Mouse (Mus musculus) heart, embryonic 16.5 days (tissue): ENCODE measurements around the gene Fbln7. TPM values are rescaled to one million over a fixed set of nuclear protein-coding genes. Genes with fewer than 3 reads are reported as not detected.
A peak's percentile ranks its signal among the peaks of the same experiment; 100 is the strongest.

Experiments used
- ATAC-seq: fragments of 200-750 bp; cut with Nextera tagmentation; replicated peaks from 2 replicates; pipeline ENCODE4 v1.8.0; 2017; ENCODE audit warnings: moderate number of reproducible peaks; ENCODE audit not compliant: insufficient read depth, low FRiP score; ENCODE audit errors: extremely low read depth
- H3K27ac ChIP-seq: fragments of 300-500 bp; sonication (generic); 2 replicates; pipeline ENCODE4 v1.5.1; 2014; ENCODE audit warnings: mild to moderate bottlenecking, low read length, control low read depth, moderate library complexity
- H3K27me3 ChIP-seq: fragments of 300-500 bp; sonication (generic); 2 replicates; pipeline ENCODE4 v1.6.1; 2014; ENCODE audit warnings: low read length, mixed read lengths; ENCODE audit not compliant: control insufficient read depth, insufficient read depth
- H3K36me3 ChIP-seq: fragments of 300-500 bp; sonication (generic); 2 replicates; pipeline ENCODE4 v1.6.1; 2014; ENCODE audit not compliant: control insufficient read depth, insufficient read depth
- H3K4me1 ChIP-seq: fragments of 300-500 bp; sonication (generic); 2 replicates; pipeline ENCODE4 v1.6.1; 2014; ENCODE audit warnings: low read length, mixed read lengths; ENCODE audit not compliant: control insufficient read depth, insufficient read depth
- H3K4me2 ChIP-seq: fragments of 300-500 bp; sonication (generic); 2 replicates; pipeline ENCODE4 v1.6.1; 2014; ENCODE audit warnings: low read depth, mild to moderate bottlenecking, control low read depth, low read length
- H3K4me3 ChIP-seq: fragments of 300-500 bp; sonication (generic); 2 replicates; pipeline ENCODE4 v1.5.1; 2014; ENCODE audit warnings: mild to moderate bottlenecking, control low read depth, low read length
- H3K9ac ChIP-seq: fragments of 300-500 bp; sonication (generic); 2 replicates; pipeline ENCODE4 v1.6.1; 2014; ENCODE audit warnings: low read length, control low read depth
- H3K9me3 ChIP-seq: fragments of 300-500 bp; sonication (generic); replicated peaks from 2 replicates; pipeline ENCODE4 v1.6.1; 2016; ENCODE audit warnings: low read length; ENCODE audit not compliant: control insufficient read depth
- WGBS: fragments of 180-500 bp; shearing (Covaris S2); extraction: QIAGEN DNeasy Blood & Tissue Kit; methylation state at CpG from one replicate; pipeline ENCODE4 v1.1.7; 2014; 5-methylcytosine and 5-hydroxymethylcytosine counted together
- polyA plus RNA-seq: library from polyadenylated mRNA; unstranded; fragments of >200 nt; fragmentation: Nextera tagmentation; extraction: Ambion mirVana; gene quantifications from 2 replicates; pipeline ENCODE4 v1.2.1, GENCODE M21; 2015

Fbln7 gene
- polyA plus RNA-seq, 1 experiment from 2014 or later = 1.6 TPM

DNA sequence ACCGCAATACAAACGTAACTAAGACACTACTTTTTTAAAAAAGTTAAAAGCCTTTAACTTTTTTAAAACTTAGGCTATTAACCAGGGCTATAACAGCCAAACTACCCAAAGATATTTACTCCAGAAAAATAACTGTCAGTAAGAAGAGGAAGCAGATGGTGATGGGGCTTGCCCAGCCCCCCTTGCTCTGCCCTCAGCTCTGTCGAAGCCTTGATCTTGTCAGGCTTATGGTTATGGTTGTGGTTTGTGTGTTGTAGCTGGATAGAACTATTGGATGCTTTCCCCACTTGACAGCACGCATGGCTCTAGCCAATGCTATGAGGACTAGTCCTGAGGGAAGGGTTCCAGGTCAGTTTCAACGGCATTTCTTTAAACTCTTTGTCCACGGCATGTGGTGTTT is 3.8 kb upstream of the Fbln7 start:
- 0 out of 2 replicates have a peak, but pooled peaks cover 2% of the 10 kb centered on the region for H3K4me1 ChIP-seq
- no peaks in the 10 kb centered on the region for H3K36me3 ChIP-seq
- H3K27me3 ChIP-seq = peaks cover 7% of the 10 kb centered on the region; the same call in 1 of the 2 replicates
- 89% methylated on average over 6 of the region's 6 CpGs for WGBS
- no peaks in the 10 kb centered on the region for H3K9me3 ChIP-seq
- H3K27ac ChIP-seq = no peak overlapping the region
- no peak for ATAC-seq
- H3K4me3 ChIP-seq = no peak overlapping the region
- no peak overlapping the region for H3K4me2 ChIP-seq
- H3K9ac ChIP-seq = no peak overlapping the region

- H3K27me3 ChIP-seq = peaks cover 10% of the 10 kb centered on the region
- ATAC-seq = no peak
Measured at GRCm38 (mm10) chr2:128859861-128860260, 2.9 kb upstream of the Fbln7 start.

DNA sequence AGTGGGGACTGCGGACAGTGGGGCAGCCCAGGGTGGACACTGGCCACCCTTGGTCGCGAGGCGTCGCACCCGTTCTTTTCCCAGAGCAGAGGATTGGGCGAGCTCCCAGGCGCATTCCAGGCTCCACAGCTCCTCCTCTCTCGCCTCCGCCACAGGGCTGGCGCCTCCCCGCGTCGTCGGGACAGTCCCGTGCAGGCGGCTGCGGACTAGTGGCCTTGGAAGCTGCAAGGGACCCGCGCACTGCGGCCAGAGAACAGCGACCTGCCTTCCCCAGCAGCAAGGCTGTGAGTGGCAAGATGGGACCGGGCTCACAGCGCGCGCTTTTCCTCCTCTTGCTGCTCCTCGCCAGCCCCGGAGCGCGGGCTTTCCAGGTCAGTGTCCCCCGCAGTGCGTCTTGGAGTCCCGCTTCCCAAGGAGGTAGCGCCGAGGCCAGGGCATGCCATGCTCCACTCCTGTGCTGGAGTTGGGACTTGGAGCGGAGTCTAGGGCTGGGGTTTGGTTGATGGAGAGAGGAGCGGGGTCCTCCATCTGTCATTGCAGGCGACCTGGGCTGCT is 1.1 kb downstream of the Fbln7 start:
- ATAC-seq = peak; percentile 86
- no peaks in the 10 kb centered on the region for H3K9me3 ChIP-seq
- H3K4me2 ChIP-seq = peak overlapping the region; percentile 98
- H3K4me3 ChIP-seq = peak overlapping the region; percentile 59
- WGBS = under 1% methylated on average over 38 of the region's 38 CpGs
- H3K4me1 ChIP-seq = 0 out of 2 replicates have a peak, but pooled peaks cover 2% of the 10 kb centered on the region
- peaks cover 21% of the 10 kb centered on the region for H3K27me3 ChIP-seq
- H3K9ac ChIP-seq = peak overlapping the region; percentile 69
- H3K36me3 ChIP-seq = no peaks in the 10 kb centered on the region
- H3K27ac ChIP-seq = no peak overlapping the region

More at GRCm38 (mm10) chr2:128859861-128860260, 2.9 kb upstream of the Fbln7 start:
- Histone ChIP-seq H3K4me3 (no peak overlapping the region), H3K4me2 (no peak overlapping the region), H3K4me1 (0 out of 2 replicates have a peak, but pooled peaks cover 2% of the 10 kb centered on the region), H3K36me3 (no peaks in the 10 kb centered on the region), H3K9me3 (no peaks in the 10 kb centered on the region), H3K9ac (no peak overlapping the region), H3K27ac (no peak overlapping the region)
- 59% methylated on average over 3 of the region's 3 CpGs for WGBS

DNA sequence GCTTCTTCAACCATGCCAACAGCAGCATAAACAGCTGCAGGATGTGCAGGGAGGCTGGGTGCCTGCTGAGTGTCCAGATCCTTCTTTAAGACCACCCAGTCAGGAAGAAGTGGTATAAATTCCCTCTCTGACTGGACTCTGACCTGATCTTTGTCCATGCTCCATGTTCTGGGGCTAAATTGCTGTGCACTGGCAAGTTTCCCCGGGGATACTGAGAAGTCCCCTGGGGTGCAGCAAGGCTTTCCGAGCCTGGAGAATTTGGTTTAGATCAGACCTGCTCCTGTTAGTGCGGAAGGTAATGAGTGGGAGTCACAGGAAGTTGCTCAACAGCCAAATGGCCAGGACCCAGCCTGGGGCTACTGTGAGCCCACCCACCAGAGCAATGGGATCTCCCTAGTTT is 2.3 kb downstream of the Fbln7 start:
- WGBS = 33% methylated on average over 3 of the region's 3 CpGs

GRCm38 (mm10) chr2:128871656-128872055 is 8.9 kb downstream of the Fbln7 start:
- 64% methylated on average over 8 of the region's 8 CpGs for WGBS
- Histone ChIP-seq H3K4me1 (no peaks in the 10 kb centered on the region), H3K4me3 (no peak overlapping the region), H3K36me3 (no peaks in the 10 kb centered on the region), H3K27ac (no peak overlapping the region), H3K27me3 (no peaks in the 10 kb centered on the region; the same call in 1 of the 2 replicates), H3K9ac (no peak overlapping the region), H3K9me3 (no peaks in the 10 kb centered on the region), H3K4me2 (no peak overlapping the region)
- ATAC-seq = no peak

More for the DNA sequence above, 2.3 kb downstream of the Fbln7 start:
- Histone ChIP-seq H3K9ac (no peak overlapping the region), H3K4me2 (no peak overlapping the region), H3K9me3 (no peaks in the 10 kb centered on the region), H3K27me3 (peaks cover 21% of the 10 kb centered on the region), H3K4me1 (0 out of 2 replicates have a peak, but pooled peaks cover 2% of the 10 kb centered on the region), H3K36me3 (no peaks in the 10 kb centered on the region), H3K4me3 (no peak overlapping the region), H3K27ac (no peak overlapping the region)
- no peak for ATAC-seq

DNA sequence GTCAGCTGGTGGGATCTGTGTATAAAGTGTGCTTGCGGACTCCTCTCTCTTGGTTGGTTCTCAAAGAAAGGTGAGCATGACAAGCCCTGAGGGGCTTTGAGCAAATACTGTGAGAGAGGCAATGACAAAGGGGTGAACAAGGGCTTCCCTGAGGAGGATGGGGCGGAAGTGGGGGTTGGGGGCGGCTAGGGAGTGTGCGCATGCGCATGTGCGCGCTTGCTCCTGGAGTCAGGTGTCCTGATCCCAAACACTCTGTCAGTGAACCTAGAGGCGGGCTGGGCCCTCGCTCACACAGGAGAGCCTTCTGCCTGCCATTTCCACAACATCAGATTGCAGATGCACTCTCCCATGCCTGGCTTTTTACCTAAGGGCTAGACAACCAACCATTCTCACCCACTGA is 9.5 kb downstream of the Fbln7 start:
- Histone ChIP-seq H3K4me3 (no peak overlapping the region), H3K4me2 (no peak overlapping the region), H3K36me3 (no peaks in the 10 kb centered on the region), H3K27me3 (no peaks in the 10 kb centered on the region), H3K4me1 (no peaks in the 10 kb centered on the region), H3K9me3 (no peaks in the 10 kb centered on the region), H3K9ac (no peak overlapping the region), H3K27ac (no peak overlapping the region)
- WGBS = 92% methylated on average over 9 of the region's 9 CpGs
- no peak for ATAC-seq

- Histone ChIP-seq H3K4me2 (no peak overlapping the region), H3K27ac (no peak overlapping the region), H3K27me3 (no peaks in the 10 kb centered on the region), H3K36me3 (no peaks in the 10 kb centered on the region), H3K4me1 (no peaks in the 10 kb centered on the region), H3K9ac (no peak overlapping the region), H3K9me3 (no peaks in the 10 kb centered on the region), H3K4me3 (no peak overlapping the region)
- 78% methylated on average over 8 of the region's 8 CpGs for WGBS
- no peak for ATAC-seq
Measured at GRCm38 (mm10) chr2:128875526-128875925, 12.7 kb downstream of the Fbln7 start.

DNA sequence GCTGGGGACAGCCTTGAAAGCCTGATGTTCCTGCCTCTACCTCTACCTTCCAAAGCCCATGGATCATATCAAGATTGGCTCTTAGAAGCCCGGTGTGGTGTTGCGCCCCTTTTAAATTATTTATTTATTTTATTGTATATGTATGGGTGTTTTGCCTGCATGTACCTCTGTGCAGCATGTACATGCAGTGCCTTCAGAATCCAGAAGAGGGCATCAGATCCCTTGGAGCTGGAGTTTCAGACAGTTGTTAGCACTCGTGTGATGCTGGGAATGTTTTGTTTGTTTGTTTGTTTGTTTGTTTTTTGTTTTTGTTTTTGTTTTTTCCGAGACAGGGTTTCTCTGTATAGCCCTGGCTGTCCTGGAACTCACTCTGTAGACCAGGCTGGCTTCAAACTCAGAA is 18.5 kb downstream of the Fbln7 start:
- 68% methylated on average over 4 of the region's 4 CpGs for WGBS
- no peak overlapping the region for H3K9ac ChIP-seq
- no peaks in the 10 kb centered on the region for H3K27me3 ChIP-seq
- H3K27ac ChIP-seq = no peak overlapping the region
- no peak for ATAC-seq
- no peaks in the 10 kb centered on the region for H3K9me3 ChIP-seq
- no peak overlapping the region for H3K4me3 ChIP-seq
- H3K4me2 ChIP-seq = no peak overlapping the region
- no peaks in the 10 kb centered on the region for H3K36me3 ChIP-seq
- H3K4me1 ChIP-seq = no peaks in the 10 kb centered on the region

DNA sequence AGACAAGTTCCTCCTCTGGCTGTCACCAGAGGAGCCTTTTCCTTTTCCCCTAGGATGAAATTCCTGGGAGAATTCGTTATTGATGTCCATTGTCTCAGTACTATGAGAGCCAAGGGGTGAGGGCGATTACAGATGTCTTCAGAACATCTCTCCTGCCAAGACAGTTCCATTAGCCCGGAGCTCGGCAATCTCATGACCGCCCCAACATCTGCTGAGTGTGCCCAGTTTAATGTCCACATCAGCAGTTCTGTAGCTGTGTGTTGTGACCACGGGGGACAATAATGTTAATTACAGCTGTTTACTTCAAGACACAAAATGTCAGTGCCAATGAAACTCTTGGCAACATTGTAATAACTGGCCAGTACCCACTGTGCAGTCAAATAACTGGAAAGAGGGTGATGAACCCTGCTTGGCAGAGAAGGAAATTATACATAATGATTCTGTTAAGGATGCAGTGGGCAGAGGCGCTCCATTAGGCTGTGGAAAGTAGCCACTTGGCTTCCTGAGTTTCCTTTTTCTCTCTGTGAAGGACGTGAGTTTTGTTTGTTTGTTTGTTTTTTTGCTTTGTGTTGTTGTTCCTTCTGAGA is 22.5 kb downstream of the Fbln7 start:
- Histone ChIP-seq H3K9me3 (no peaks in the 10 kb centered on the region), H3K27me3 (no peaks in the 10 kb centered on the region), H3K27ac (no peak overlapping the region), H3K4me2 (no peak overlapping the region), H3K4me3 (no peak overlapping the region), H3K4me1 (no peaks in the 10 kb centered on the region), H3K9ac (no peak overlapping the region), H3K36me3 (no peaks in the 10 kb centered on the region)
- ATAC-seq = no peak
- WGBS = 80% methylated on average over 8 of the region's 8 CpGs
